23 mouse cellular contexts compared by ENCODE assay signal in the genomic region with DNA sequence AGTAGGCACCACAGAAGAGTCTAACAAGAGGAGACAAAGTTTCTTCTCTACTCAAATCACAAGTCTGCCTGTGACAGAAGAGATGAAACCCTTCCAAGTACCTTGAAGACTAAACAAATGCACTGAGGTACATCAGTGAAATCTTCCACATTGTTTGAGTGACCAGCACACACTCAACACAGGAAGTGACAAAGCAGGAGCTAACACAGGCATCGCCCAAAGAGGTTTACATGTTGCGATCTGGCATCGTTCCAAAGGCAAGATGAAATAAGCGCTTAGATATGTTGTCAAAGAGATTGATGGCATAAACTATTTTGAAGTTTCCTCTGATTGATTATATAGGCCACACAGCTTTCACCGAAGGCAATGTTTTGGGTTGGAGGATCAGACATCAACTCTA.
A peak's percentile ranks its signal among the peaks of the same experiment; 100 is the strongest.
DNase-seq lines count a peak whose midpoint lies in the region; ATAC-seq and TF ChIP-seq lines count a peak whose summit lies in the region.
"Had no signal": no experiment of that assay in that cellular context is flagged by ENCODE, and none has a peak within 500 bp of the region (broad histone marks: within the 10 kb centered on the region; RNA-seq: fewer than 3 reads in every experiment).

No protein-coding gene starts in this region.

- ATAC-seq in lung, embryonic 14.5 days (ENCODE audit: insufficient read depth) = no peak
- ATAC-seq: CD4-positive, CD25-positive, alpha-beta regulatory T cell, adult 4 months; forebrain, embryonic 13.5 days; forebrain, embryonic 15.5 days; forebrain, postnatal 0 days had no signal

- no peaks in the 10 kb centered on the region for H3K36me3 ChIP-seq in lung, embryonic 14.5 days (ENCODE audit: insufficient read depth)
- H3K36me3 ChIP-seq: embryonic facial prominence, embryonic 12.5 days; forebrain, embryonic 15.5 days; G1E had no signal

- H3K4me1 ChIP-seq in lung, embryonic 14.5 days (ENCODE audit: insufficient read depth) = no peaks in the 10 kb centered on the region
- H3K4me1 ChIP-seq: embryonic facial prominence, embryonic 12.5 days; forebrain, embryonic 15.5 days had no signal

- H3K27me3 ChIP-seq in lung, embryonic 14.5 days (ENCODE audit: insufficient read depth, low read length) = no peaks in the 10 kb centered on the region
- H3K27me3 ChIP-seq: CH12.LX; embryonic facial prominence, embryonic 12.5 days; forebrain, embryonic 13.5 days; forebrain, embryonic 15.5 days had no signal

- H3K9ac ChIP-seq in lung, embryonic 14.5 days = no peak overlapping the region
- H3K9ac ChIP-seq: embryonic facial prominence, embryonic 12.5 days; forebrain, embryonic 13.5 days; forebrain, embryonic 15.5 days; forebrain, postnatal 0 days had no signal

- no peak overlapping the region for H3K4me2 ChIP-seq in lung, embryonic 14.5 days
- H3K4me2 ChIP-seq: embryonic facial prominence, embryonic 12.5 days; forebrain, embryonic 13.5 days; forebrain, embryonic 15.5 days had no signal

- H3K9me3 ChIP-seq in lung, embryonic 14.5 days (ENCODE audit: low read depth, low read length) = no peaks in the 10 kb centered on the region
- H3K9me3 ChIP-seq: embryonic facial prominence, embryonic 12.5 days; forebrain, embryonic 13.5 days; forebrain, embryonic 15.5 days had no signal

- no peak overlapping the region for H3K4me3 ChIP-seq in lung, embryonic 14.5 days (ENCODE audit: low read depth, low read length)
- H3K4me3 ChIP-seq: embryonic facial prominence, embryonic 12.5 days; forebrain, embryonic 13.5 days; forebrain, embryonic 15.5 days had no signal

- no peak overlapping the region for H3K27ac ChIP-seq in lung, embryonic 14.5 days (ENCODE audit: low read depth)
- H3K27ac ChIP-seq: embryonic facial prominence, embryonic 12.5 days; forebrain, embryonic 13.5 days; forebrain, embryonic 15.5 days had no signal

- DNase-seq in lung, embryonic 14.5 days = peak; percentile 51
- DNase-seq in lung, postnatal 14 days = no peak
- DNase-seq in lung, postnatal 10 days = peak; percentile 8
- no peak for DNase-seq in lung, postnatal 25 days (ENCODE audit: low spot score)
- peak; percentile 6 for DNase-seq in NIH3T3 (ENCODE audit: low read depth)
- DNase-seq: adrenal gland, adult 2 months; adrenal gland, postnatal 10 days; adrenal gland, postnatal 25 days; B cell, adult 2 months; cerebellum, adult 11 months; cerebellum, adult 18-20 months; cerebellum, adult 8-10 months; cerebellum, adult 9-11 months; cerebellum, postnatal 14 days; cerebellum, postnatal 36 days; embryo, embryonic 11 days; forebrain, postnatal 0 days had no signal

- 43% methylated on average over 5 of the region's 5 CpGs for WGBS in lung, embryonic 14.5 days

- TF ChIP-seq CTCF in lung, embryonic 14.5 days (IDR thresholded peaks at IDR 0.05; ENCODE audit: low read depth) = no peak

Comparison
In these comparisons a context has a peak if more than half of its experiments do, and no peak if none do; other contexts are left out.
1. DNase-seq: peak in lung, embryonic 14.5 days (single experiment), lung, postnatal 10 days (single experiment) and NIH3T3 (single experiment); none in lung, postnatal 14 days (single experiment) and lung, postnatal 25 days (single experiment).